Mouse (Mus musculus): ENCODE results near the gene Renbp.

Gene Renbp

GRCm38 (mm10) chrX:73930402-73931062 lies at the start of gene Renbp:
Gene Renbp (minus strand): TSS chrX:73930850.
- DNase-seq, result no peak

DNA sequence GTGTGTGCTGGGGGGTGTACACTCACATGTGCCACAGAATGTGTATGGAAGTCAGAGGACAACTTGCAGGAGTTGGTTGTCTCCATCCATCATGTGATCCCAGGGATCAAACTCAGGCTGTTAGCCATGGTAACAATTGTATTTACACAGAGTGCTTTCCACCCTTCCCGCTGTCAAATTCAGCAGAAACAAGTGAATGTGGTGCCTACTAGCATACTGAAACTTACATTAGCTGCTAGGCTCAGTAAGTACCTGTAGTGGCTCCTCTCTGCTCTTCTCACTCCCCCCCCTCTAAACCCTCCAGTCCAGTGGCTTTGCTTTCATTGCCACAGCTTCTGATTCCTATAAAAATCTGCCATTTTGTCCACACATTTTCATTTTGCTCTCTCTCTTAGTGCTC lies 47.1 kb upstream of the Renbp start:
- no peak for DNase-seq

GRCm38 (mm10) chrX:73976283-73976682 lies 45.6 kb upstream of the Renbp start:
- no peak for DNase-seq

GRCm38 (mm10) chrX:73972774-73973173 lies 42.1 kb upstream of the Renbp start:
- no peak for DNase-seq

DNA sequence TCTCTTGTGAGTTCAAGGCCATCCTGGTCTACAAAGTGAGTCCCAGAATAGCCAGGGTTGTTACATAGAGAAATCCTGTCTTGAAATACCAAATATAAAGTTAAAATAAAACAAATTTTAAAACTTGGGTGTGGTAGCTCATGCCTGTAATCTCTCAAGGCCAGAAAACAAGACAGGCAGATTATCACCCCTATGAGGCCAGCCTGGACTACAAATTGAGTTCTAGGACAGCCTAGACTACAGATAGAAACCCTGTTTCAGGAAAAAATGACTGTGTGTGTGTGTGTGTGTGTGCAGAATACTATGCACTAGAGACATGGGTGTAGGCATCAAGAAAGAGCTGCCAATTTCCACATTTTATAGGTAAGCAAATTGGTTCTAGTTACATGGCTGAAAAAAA lies 40.1 kb upstream of the Renbp start:
- no peak for DNase-seq

GRCm38 (mm10) chrX:73969729-73970128 lies 39.1 kb upstream of the Renbp start:
- DNase-seq, result no peak

DNA sequence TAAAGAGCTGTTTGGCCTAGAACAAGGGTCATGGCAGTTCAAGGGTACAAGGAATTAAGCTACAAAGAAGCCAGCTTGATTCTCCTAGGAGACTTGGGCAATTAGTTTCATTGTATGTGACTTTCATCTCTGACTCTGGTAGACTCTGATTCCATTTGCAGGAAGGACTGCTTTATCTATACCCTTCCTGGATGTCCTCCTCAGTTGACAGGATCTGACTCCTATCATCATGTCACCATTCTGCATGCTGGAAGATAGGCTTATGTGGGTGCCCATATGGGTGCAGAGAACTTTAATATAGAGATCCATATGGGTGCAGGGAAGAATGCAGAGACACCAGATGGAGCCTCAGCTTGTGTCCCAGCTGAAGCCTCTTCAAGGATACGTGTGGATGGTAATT lies 38.5 kb upstream of the Renbp start:
- DNase-seq, result no peak

DNA sequence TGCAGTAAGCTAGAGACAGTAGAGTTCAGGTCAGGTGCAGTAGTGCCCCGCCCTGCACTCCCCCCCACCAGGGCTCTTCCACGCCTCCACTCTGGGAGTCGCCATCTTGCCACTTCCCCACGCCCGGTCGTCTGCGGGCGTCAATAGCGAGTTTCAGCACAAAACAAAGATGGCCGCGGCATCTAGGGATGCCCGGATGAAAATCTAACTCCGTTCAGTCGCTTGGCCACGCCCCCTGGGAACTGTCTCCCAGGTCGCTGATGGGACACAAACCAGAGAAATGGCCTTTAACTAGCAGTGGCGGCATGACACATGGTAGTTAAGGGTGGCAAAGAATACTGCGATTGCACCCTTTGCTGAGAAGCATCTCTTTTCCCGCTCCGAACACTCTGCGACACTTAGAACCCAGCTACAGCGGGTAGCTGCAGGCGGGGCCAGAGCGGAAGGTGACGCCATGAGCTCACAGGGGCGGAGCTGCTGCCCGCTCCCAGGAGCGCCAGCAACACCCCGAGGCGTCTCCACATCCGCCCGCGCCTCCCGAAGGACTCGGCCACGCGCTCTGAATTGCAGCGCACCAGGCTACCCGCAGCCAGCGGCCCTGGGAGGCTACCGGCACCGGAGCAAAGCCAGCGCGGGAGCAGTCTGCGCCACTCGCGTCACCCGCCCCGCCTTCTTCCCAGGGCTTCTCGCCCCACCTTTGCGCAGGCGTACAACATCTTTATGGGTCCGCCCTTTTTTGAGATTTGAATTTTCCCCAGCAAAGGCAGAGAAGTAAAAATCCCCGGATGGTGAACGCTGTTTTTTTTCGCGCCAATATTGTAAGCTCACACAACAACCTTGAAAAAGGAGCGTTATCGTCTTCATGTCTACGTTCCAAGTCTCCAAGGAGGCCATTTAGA lies 36.8 kb upstream of the Renbp start:
- DNase-seq, result peak; percentile 95

GRCm38 (mm10) chrX:73966248-73967176 lies 35.9 kb upstream of the Renbp start, which contains the start of gene Hcfc1:
Gene Hcfc1 (minus strand): TSS chrX:73966357.
- DNase-seq, result peak; percentile 93

- peak; percentile 73 for DNase-seq
These were observed 34.7 kb upstream of the Renbp start for GRCm38 (mm10) chrX:73965307-73965706.

- DNase-seq, result peak; percentile 44
These were observed 33.7 kb upstream of the Renbp start for GRCm38 (mm10) chrX:73964363-73964762.

GRCm38 (mm10) chrX:73954988-73955387 lies 24.3 kb upstream of the Renbp start:
- DNase-seq, result no peak

DNA sequence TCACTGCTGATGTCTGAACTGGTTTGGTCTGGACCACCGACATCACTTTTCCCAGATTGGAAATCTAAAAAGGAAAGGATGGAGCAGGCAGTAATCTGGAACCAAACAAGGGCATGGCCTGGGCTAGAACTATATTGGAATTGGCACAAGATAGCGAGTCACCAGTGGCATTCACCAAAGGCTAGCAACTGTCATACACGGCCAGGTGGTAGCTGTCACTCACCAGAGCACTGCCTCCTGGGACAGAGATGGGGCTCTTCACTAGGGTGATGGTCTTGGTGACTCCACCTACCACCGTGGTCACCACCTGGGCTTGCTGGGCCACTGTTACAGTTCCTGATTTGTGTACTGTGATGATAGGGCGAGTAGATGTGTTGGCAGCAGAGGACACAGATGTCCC lies 22.0 kb upstream of the Renbp start:
- DNase-seq, result no peak

GRCm38 (mm10) chrX:73949341-73949740 lies 18.7 kb upstream of the Renbp start:
- DNase-seq, result no peak

- DNase-seq, result peak; percentile 63
These were observed 18.0 kb upstream of the Renbp start for GRCm38 (mm10) chrX:73948647-73949046.

- DNase-seq, result no peak
These were observed 16.2 kb upstream of the Renbp start for GRCm38 (mm10) chrX:73946896-73947295.

- no peak for DNase-seq
These were observed 11.6 kb upstream of the Renbp start for GRCm38 (mm10) chrX:73942294-73942693.

- no peak for DNase-seq
These were observed 11.2 kb upstream of the Renbp start for GRCm38 (mm10) chrX:73941860-73942259.

- DNase-seq, result no peak
These were observed 1.2 kb upstream of the Renbp start for GRCm38 (mm10) chrX:73931871-73932270.

DNA sequence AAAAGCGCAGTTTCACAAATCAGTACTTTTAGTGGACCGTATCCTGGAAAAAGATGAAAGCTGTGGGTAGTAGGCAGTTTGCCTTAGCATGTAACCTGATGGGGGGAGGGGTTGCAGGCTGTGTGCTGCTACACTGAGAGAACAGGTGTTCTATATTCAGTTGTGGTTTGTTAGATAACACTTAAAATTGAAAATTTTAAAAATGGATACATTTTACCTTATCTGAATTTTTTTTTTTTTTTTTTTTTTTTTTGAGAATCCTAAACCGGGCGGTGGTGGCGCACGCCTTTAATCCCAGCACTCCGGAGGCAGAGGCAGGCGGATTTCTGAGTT lies 8.1 kb downstream of the Renbp start:
- DNase-seq, result no peak

DNA sequence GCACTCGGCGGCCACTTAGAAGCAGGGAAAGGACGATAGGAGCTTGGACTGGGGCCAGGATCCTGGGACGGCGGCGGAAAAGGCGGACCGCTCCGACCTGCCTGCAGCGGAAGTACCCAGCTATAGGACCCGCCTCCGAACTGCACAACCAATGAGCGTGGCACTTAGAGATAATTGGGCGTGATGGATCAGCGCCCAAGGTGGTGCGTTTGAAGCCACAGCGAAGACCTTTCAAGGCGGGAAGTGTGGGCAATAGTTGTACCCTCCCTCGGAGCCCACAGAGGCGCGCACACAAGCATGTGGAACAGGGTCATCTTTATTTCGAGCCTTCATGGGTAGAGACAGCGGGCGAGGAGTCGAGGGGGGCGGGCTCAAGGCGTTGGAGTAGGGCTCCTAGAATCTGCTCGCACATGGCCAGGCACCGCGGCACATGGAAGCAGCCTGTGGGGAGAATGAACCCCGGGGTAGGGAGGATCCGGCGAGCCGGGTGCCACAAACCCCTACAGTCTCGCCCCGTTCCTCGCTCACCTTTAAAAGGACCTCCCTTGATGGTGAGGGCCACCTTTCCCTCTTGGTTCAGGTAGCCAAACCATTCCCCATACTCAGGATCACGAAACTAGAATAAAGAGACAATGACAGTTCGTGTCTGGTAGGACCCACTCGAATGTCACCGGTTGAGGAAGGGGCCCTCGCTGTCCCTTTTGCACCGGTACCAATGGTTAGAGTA lies 8.7 kb downstream of the Renbp start, which contains the start of the genes Arhgap4 and Naa10:
Gene Arhgap4 (minus strand): TSS at position 48 of the 727 bp plus-strand sequence.
Gene Naa10 (minus strand): TSS at position 122 of the 727 bp plus-strand sequence.
- DNase-seq, result peak; percentile 94

DNA sequence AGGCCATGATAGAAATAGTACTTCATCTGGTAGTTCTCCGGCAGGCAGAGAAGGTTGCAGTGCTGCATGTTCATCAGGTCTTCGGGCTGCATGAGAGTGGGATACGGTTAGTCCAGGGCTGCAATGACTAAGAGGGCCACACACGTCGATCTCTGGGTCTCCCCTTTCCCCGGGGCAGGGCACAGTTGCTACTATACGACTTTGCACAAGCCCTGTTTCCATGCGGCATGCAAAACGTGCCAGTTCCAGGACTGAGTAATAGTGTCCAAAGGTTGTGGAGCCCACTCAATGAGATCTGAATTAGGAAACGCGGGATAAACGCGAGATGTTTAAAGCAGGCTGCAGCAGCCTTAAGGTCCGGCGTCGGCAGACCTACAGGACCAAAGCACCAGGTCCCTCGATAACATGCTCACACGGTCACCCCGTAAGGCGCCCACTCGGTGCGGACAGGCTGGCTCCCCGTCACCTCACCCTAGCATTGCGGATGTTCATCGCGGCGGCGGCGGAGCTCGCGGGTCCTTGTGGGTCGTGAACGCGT lies 9.3 kb downstream of the Renbp start:
- no peak for DNase-seq
